Mouse (Mus musculus) layer of hippocampus, postnatal 14 days (tissue): ENCODE data around the gene Ccnt2. TPM values are rescaled to one million over a fixed set of nuclear protein-coding genes. Genes with fewer than 3 reads are reported as not detected.
"Not testable (repeated sequence)": the region's sequence is repeated elsewhere in the genome, so short reads cannot be mapped to it uniquely, and the experiment has no call there.

ENCODE experiments used
- DNase-seq, 2 experiments: peaks; one replicate each; pipeline ENCODE4 v3.0.0; 2021 to 2022; ENCODE audit warnings: low spot score in 2 of 2, mixed read lengths in 1 of 2
- long read RNA-seq, 2 experiments: library from polyadenylated mRNA; stranded (forward); transcript quantifications; one replicate each; pipeline ENCODE4 v2.0.0; 2021
- total RNA-seq, 2 experiments: library from RNA; stranded (reverse); gene quantifications; 2 replicates each; pipeline ENCODE4 v1.2.3; 2021

Ccnt2 gene
- total RNA-seq, result 10 to 100 TPM; 52.0 to 54.7 TPM
- long read RNA-seq, experiment 1, full-length matches to known transcripts, result 7 of 14 reads
- long read RNA-seq, experiment 1, partial matches to known transcripts, result 0 of 14 reads
- long read RNA-seq, experiment 1, other reads (novel, unspliced or antisense), result 7 of 14 reads
- long read RNA-seq, experiment 2, full-length matches to known transcripts, result 10 of 20 reads
- long read RNA-seq, experiment 2, partial matches to known transcripts, result 3 of 20 reads
- long read RNA-seq, experiment 2, other reads (novel, unspliced or antisense), result 7 of 20 reads

GRCm38 (mm10) chr1:127773803-127774500, at the start of gene Ccnt2:
TSS of gene Ccnt2 (plus strand) at chr1:127774164.
- peak; percentile 97 to 99 for DNase-seq

- DNase-seq, result no peak
Observed at GRCm38 (mm10) chr1:127729096-127729495, 44.9 kb upstream of the Ccnt2 start, which contains the start of gene Acmsd. TSS of gene Acmsd (plus strand) at chr1:127729413.

- DNase-seq, result no peak
Observed at GRCm38 (mm10) chr1:127731086-127731485, 42.9 kb upstream of the Ccnt2 start.

- DNase-seq, result no peak
Observed at GRCm38 (mm10) chr1:127732435-127732834, 41.5 kb upstream of the Ccnt2 start.

- DNase-seq, result no peak
Observed at GRCm38 (mm10) chr1:127732841-127733240, 41.1 kb upstream of the Ccnt2 start.

GRCm38 (mm10) chr1:127735356-127735755, 38.6 kb upstream of the Ccnt2 start:
- DNase-seq, result no peak

- no peak for DNase-seq
Observed at GRCm38 (mm10) chr1:127750401-127751102, 23.4 kb upstream of the Ccnt2 start.

- DNase-seq, result no peak
Observed at GRCm38 (mm10) chr1:127755806-127756205, 18.2 kb upstream of the Ccnt2 start.

GRCm38 (mm10) chr1:127756331-127757163, 17.4 kb upstream of the Ccnt2 start:
- no peak for DNase-seq

GRCm38 (mm10) chr1:127757164-127757545, 16.8 kb upstream of the Ccnt2 start:
- DNase-seq, result not testable (repeated sequence)

- DNase-seq, result peak in 1 of 2 experiments; percentile 12
Observed at GRCm38 (mm10) chr1:127765468-127765867, 8.5 kb upstream of the Ccnt2 start.

- DNase-seq, result no peak
Observed at GRCm38 (mm10) chr1:127766741-127767140, 7.2 kb upstream of the Ccnt2 start.

GRCm38 (mm10) chr1:127773198-127773802, 664 bp upstream of the Ccnt2 start:
- no peak for DNase-seq

GRCm38 (mm10) chr1:127774501-127774880, 527 bp downstream of the Ccnt2 start:
- DNase-seq, result no peak

GRCm38 (mm10) chr1:127775206-127775720, 1.3 kb downstream of the Ccnt2 start:
- no peak for DNase-seq

GRCm38 (mm10) chr1:127776246-127776645, 2.3 kb downstream of the Ccnt2 start:
- DNase-seq, result no peak

- DNase-seq, result no peak
Observed at GRCm38 (mm10) chr1:127778611-127779010, 4.6 kb downstream of the Ccnt2 start.

- no peak for DNase-seq
Observed at GRCm38 (mm10) chr1:127780142-127780541, 6.2 kb downstream of the Ccnt2 start.

- no peak for DNase-seq
Observed at GRCm38 (mm10) chr1:127780849-127781248, 6.9 kb downstream of the Ccnt2 start.

GRCm38 (mm10) chr1:127783862-127784261, 9.9 kb downstream of the Ccnt2 start:
- DNase-seq, result no peak
